Mouse (Mus musculus): Measurements from ENCODE around the gene Tmem248.

- TF ChIP-seq POLR2A (IDR thresholded peaks at IDR 0.05; ENCODE audit: extremely low read depth, insufficient read depth, low read length), result no peak
- no peak for TF ChIP-seq CTCF (IDR thresholded peaks at IDR 0.05; ENCODE audit: low read depth, low read length)
These were observed 3.9 kb upstream of the Tmem248 start for GRCm38 (mm10) chr5:130212956-130213355.

All from liver, adult 2 months (tissue).